Mouse (Mus musculus): ENCODE measurements around the gene Tusc2. TPM values are rescaled to one million over a fixed set of nuclear protein-coding genes. Genes with fewer than 3 reads are reported as not detected.

The Tusc2 gene
- polyA plus RNA-seq, 1 experiment from 2014 or later: 38.2 TPM

DNA sequence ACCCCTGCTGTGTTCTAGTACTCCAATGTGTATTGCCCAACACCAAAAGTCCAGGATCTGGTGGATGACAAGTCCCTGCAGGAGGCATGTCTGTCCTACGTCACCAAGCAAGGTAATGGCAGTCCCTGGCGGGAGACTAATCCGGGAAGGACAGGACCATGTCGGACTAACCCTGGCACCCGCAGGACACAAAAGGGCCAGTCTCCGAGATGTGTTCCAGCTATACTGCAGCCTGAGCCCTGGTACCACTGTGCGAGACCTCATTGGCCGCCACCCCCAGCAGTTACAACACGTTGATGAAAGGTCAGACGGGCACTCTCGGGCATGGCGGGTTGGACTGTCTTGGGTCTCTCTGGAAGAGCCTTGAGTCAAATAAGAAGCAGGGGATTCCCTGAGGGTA lies 18.3 kb upstream of the Tusc2 start:
- Histone ChIP-seq H3K36me3 (ENCODE audit: insufficient read depth) (peaks cover 28% of the 10 kb centered on the region), H3K4me2 (no peak overlapping the region), H3K27ac (ENCODE audit: low read depth) (no peak overlapping the region), H3K9ac (no peak overlapping the region), H3K9me3 (ENCODE audit: low read depth, low read length) (no peaks in the 10 kb centered on the region), H3K27me3 (ENCODE audit: insufficient read depth, low read length) (no peaks in the 10 kb centered on the region), H3K4me1 (ENCODE audit: insufficient read depth) (peaks cover 14% of the 10 kb centered on the region), H3K4me3 (ENCODE audit: low read depth, low read length) (no peak overlapping the region)
- ATAC-seq (ENCODE audit: insufficient read depth): no peak
- DNase-seq: no peak
- WGBS: 93% methylated on average over 12 of the region's 12 CpGs
- TF ChIP-seq CTCF (IDR thresholded peaks at IDR 0.05; ENCODE audit: low read depth): no peak

DNA sequence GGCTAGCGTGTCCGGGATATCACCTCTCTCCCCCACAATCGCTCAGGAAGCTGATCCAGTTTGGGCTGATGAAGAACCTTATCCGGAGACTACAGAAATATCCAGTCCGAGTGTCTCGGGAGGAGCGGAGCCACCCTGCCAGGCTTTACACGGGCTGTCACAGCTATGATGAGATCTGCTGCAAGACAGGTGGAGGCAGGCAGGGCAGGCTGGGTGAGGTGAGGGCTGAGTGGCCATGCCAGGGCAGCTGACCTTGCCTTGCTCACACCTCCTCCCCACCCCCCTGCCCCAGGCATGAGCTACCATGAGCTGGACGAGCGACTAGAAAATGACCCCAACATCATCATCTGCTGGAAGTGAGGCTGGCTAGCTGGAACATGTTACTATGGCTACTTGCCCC lies 17.9 kb upstream of the Tusc2 start:
- 85% methylated on average over 10 of the region's 10 CpGs for WGBS

DNA sequence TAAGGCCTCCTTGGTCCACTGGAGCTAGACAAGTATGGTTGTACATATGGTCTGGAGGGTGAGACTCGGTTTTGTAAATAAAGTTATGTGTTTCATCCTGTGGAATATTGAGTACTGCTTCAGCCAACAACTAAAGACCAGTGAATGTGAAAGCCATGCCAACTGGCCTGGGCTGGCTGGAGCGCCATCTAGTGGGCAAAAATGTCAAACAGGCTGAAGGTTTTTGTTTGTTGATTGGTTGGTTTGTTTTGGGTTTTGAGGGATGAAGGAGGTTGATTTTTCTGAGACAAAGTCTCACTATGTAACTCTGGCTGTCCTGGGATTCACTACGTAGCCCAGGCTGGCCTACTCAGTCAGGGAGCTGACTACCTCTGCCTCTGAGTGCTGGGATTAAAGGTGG lies 17.5 kb upstream of the Tusc2 start:
- peak; percentile 90 for DNase-seq
- peak; percentile 93 for TF ChIP-seq CTCF (IDR thresholded peaks at IDR 0.05; ENCODE audit: low read depth)
- Histone ChIP-seq H3K4me3 (ENCODE audit: low read depth, low read length) (no peak overlapping the region), H3K9me3 (ENCODE audit: low read depth, low read length) (no peaks in the 10 kb centered on the region), H3K36me3 (ENCODE audit: insufficient read depth) (peaks cover 23% of the 10 kb centered on the region), H3K4me1 (ENCODE audit: insufficient read depth) (peaks cover 14% of the 10 kb centered on the region), H3K9ac (no peak overlapping the region), H3K27me3 (ENCODE audit: insufficient read depth, low read length) (no peaks in the 10 kb centered on the region), H3K4me2 (no peak overlapping the region), H3K27ac (ENCODE audit: low read depth) (no peak overlapping the region)
- no peak for ATAC-seq (ENCODE audit: insufficient read depth)
- WGBS: 12% methylated on average over 3 of the region's 3 CpGs

More for the DNA sequence above, 17.9 kb upstream of the Tusc2 start:
- no peak overlapping the region for H3K27ac ChIP-seq (ENCODE audit: low read depth)
- ATAC-seq (ENCODE audit: insufficient read depth): no peak
- H3K9me3 ChIP-seq (ENCODE audit: low read depth, low read length): no peaks in the 10 kb centered on the region
- no peaks in the 10 kb centered on the region for H3K27me3 ChIP-seq (ENCODE audit: insufficient read depth, low read length)
- peaks cover 14% of the 10 kb centered on the region for H3K4me1 ChIP-seq (ENCODE audit: insufficient read depth)
- no peak overlapping the region for H3K9ac ChIP-seq
- TF ChIP-seq CTCF (IDR thresholded peaks at IDR 0.05; ENCODE audit: low read depth): no peak
- peaks cover 25% of the 10 kb centered on the region for H3K36me3 ChIP-seq (ENCODE audit: insufficient read depth)
- no peak for DNase-seq
- H3K4me2 ChIP-seq: no peak overlapping the region
- no peak overlapping the region for H3K4me3 ChIP-seq (ENCODE audit: low read depth, low read length)

DNA sequence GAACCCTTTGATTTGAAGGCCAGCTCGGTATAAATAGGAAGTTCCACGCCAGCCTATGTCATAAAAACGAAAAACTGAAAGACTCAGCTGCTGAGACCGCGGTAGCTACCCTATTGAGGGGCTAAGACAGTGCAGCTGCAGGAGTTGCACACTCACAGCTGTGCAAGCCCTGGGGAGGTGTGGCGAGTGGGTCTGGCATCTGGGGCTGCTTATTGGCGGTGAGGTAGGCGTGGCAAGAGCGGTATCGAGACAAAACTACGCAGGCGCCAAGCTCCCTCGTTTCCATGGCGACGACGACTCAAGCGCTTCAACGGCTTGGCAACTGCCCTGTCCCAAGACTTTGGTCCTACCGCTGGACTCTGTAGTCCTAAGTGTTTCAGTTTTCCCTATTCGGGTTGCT lies 16.0 kb upstream of the Tusc2 start, which contains the start of gene Zmynd10:
TSS of gene Zmynd10 (plus strand) at position 273 of the 400 bp plus-strand sequence.
- 2% methylated on average over 20 of the region's 20 CpGs for WGBS
- peak within 1 kb of the TSS; percentile 53 for H3K4me2 ChIP-seq
- H3K36me3 ChIP-seq (ENCODE audit: insufficient read depth): peaks cover 23% of the 10 kb centered on the region
- H3K9ac ChIP-seq: 0 out of 2 replicates have a peak within 1 kb of the TSS, but pooled peaks have one; percentile 28
- no peaks in the 10 kb centered on the region for H3K27me3 ChIP-seq (ENCODE audit: insufficient read depth, low read length)
- no peak within 1 kb of the TSS for H3K27ac ChIP-seq (ENCODE audit: low read depth)
- ATAC-seq (ENCODE audit: insufficient read depth): peak; percentile 64
- TF ChIP-seq CTCF (IDR thresholded peaks at IDR 0.05; ENCODE audit: low read depth): no peak
- DNase-seq: peak; percentile 98
- peak within 1 kb of the TSS; percentile 16 for H3K4me3 ChIP-seq (ENCODE audit: low read depth, low read length)
- peaks cover 18% of the 10 kb centered on the region for H3K4me1 ChIP-seq (ENCODE audit: insufficient read depth)
- H3K9me3 ChIP-seq (ENCODE audit: low read depth, low read length): no peaks in the 10 kb centered on the region

DNA sequence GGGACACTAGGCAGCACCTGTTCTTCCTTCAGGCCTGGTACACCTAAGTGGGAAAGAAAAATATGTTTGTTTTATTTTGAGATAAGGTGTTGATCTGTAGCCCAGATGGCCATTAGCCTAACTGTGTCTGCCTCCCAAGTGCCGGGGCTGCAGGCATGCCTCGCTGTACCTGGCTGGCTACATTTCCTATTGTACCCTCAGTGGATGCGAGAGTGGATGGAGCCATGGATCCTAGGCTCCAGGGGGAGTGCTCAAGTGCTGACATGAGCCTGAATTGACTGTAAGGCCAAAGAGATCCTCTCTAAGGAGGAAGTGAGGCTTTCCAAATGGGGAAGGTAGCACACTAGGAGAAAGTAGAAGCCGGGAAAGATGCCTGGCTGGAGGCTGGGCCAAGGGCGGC lies 15.1 kb upstream of the Tusc2 start:
- Histone ChIP-seq H3K4me3 (ENCODE audit: low read depth, low read length) (no peak overlapping the region), H3K36me3 (ENCODE audit: insufficient read depth) (peaks cover 23% of the 10 kb centered on the region), H3K9ac (no peak overlapping the region), H3K9me3 (ENCODE audit: low read depth, low read length) (no peaks in the 10 kb centered on the region), H3K4me2 (no peak overlapping the region), H3K27ac (ENCODE audit: low read depth) (no peak overlapping the region), H3K4me1 (ENCODE audit: insufficient read depth) (peaks cover 21% of the 10 kb centered on the region), H3K27me3 (ENCODE audit: insufficient read depth, low read length) (no peaks in the 10 kb centered on the region)
- 72% methylated on average over 5 of the region's 5 CpGs for WGBS
- DNase-seq (no peak), ATAC-seq (ENCODE audit: insufficient read depth) (no peak)
- TF ChIP-seq CTCF (IDR thresholded peaks at IDR 0.05; ENCODE audit: low read depth): no peak

DNA sequence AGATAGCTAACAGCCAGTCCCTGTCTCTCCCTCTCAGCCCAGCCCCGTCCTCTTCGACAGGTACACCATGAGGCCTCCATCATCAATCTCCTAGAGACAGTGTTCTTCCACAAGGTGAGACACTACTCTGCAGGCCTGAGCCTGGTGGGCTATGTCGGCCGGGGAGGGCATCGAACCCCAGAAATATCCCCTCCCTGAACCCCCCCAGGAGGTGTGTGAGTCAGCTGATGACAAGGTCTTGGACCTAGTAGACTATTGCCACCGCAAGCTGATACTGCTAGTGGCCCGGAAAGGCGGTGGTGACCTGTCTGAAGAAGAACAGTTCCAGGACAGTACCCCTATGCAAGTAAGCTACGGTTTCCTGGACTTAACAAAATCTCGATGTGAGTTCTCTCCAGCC lies 14.2 kb upstream of the Tusc2 start:
- H3K9me3 ChIP-seq (ENCODE audit: low read depth, low read length): no peaks in the 10 kb centered on the region
- WGBS: 84% methylated on average over 10 of the region's 10 CpGs
- H3K27ac ChIP-seq (ENCODE audit: low read depth): no peak overlapping the region
- no peak for TF ChIP-seq CTCF (IDR thresholded peaks at IDR 0.05; ENCODE audit: low read depth)
- no peak overlapping the region for H3K4me3 ChIP-seq (ENCODE audit: low read depth, low read length)
- ATAC-seq (ENCODE audit: insufficient read depth) (no peak), DNase-seq (no peak)
- H3K4me2 ChIP-seq: no peak overlapping the region
- H3K36me3 ChIP-seq (ENCODE audit: insufficient read depth): peaks cover 18% of the 10 kb centered on the region
- H3K27me3 ChIP-seq (ENCODE audit: insufficient read depth, low read length): no peaks in the 10 kb centered on the region
- H3K4me1 ChIP-seq (ENCODE audit: insufficient read depth): peaks cover 27% of the 10 kb centered on the region
- H3K9ac ChIP-seq: no peak overlapping the region

DNA sequence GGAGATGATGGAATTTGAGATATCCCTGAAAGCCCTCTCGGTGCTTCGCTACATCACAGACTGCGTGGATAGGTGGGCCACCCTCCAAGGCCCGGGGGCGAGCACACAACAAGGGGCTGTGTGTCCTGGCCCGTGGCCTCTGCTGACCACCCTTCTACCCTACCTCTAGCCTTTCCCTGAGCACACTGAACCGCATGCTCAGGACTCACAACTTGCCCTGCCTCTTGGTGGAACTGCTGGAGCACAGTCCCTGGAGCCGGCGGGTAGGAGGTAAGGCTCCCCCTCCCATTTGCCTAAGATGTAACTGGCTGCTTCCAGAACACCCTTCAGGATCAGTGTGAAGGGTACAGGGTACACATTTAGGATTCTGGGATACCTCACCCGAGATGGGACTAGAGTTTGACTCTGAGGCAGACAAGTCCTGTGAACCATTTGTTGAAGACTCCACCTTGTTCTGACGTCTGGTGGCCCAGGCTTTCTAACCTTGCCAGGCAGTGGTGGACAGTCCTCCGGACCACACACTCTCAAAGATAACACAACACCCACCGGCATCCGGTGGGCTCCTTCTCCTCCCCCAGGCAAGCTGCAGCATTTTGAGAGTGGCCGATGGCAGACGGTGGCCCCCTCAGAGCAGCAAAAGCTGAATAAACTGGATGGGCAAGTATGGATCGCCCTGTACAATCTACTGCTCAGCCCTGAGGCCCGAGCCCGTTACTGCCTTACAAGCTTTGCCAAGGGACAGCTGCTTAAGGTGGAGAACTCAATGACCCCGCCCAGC lies 13.6 kb upstream of the Tusc2 start:
- TF ChIP-seq CTCF (IDR thresholded peaks at IDR 0.05; ENCODE audit: low read depth): no peak
- H3K4me2 ChIP-seq: 0 out of 2 replicates have a peak overlapping the region, but pooled peaks have one; percentile 10
- no peak overlapping the region for H3K27ac ChIP-seq (ENCODE audit: low read depth)
- 64% methylated on average over 20 of the region's 20 CpGs for WGBS
- DNase-seq: no peak
- no peak for ATAC-seq (ENCODE audit: insufficient read depth)
- H3K9me3 ChIP-seq (ENCODE audit: low read depth, low read length): no peaks in the 10 kb centered on the region
- no peak overlapping the region for H3K4me3 ChIP-seq (ENCODE audit: low read depth, low read length)
- H3K4me1 ChIP-seq (ENCODE audit: insufficient read depth): peaks cover 29% of the 10 kb centered on the region
- peaks cover 11% of the 10 kb centered on the region; the same call in 1 of the 2 replicates for H3K36me3 ChIP-seq (ENCODE audit: insufficient read depth)
- H3K27me3 ChIP-seq (ENCODE audit: insufficient read depth, low read length): no peaks in the 10 kb centered on the region
- H3K9ac ChIP-seq: no peak overlapping the region

Data from lung, embryonic 14.5 days (tissue).